In the genomic region with DNA sequence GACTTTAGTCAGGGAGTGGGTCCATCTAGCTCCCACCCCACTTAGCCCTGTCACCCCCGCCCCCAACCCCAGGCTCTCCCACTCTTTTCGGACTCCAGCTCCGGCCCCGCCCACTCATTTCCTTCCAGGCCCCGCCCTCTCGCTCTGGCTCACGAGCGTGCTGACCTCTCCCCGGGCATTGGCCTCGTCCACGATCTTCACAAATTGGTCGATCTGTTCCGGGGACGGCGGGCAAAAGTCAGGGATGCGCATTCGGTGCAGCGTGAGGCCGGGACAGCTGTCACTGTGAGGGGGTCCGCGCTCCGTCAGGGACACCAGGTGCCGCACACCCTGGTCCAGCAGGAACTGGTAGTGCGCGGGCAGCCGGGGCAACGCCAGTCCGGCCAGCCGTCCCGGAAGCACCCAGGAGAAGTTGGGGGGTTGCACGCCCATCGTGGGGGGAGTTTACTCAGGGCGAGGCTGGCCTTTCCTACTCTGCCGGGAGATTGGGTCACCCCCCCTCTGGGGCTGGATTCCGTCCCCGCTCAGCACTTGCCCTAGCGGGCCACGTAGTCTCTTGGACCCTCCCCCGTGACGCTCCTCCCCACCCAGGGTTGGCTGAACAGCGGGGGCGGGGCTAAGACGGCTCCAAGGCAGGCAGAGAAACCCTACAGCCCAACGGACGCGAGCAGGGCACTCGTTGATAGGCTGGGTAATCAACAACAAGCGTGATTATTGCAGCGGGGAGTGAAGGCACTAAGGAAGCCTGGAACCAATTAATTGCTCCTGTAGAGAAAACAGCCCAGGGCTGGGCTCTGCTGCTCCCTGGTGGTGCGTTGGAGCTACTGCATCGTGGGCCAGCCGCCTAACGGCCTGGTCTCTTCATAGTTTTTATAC, we compare ENCODE assay signal across 8 mouse cellular contexts. TPM values are rescaled to one million over a fixed set of nuclear protein-coding genes. Genes with fewer than 3 reads are reported as not detected.
DNase-seq lines count a peak whose midpoint lies in the region; ATAC-seq and TF ChIP-seq lines count a peak whose summit lies in the region.

A gene (minus strand): TSS at position 512 of the 876 bp plus-strand sequence.

- peaks cover 9% of the 10 kb centered on the region for H3K9me3 ChIP-seq in megakaryocyte, embryonic 14.5 days

- peak; percentile 62; the same call in 1 of the 2 replicates for TF ChIP-seq POLR2A in cortical plate, adult 2 months (IDR thresholded peaks at IDR 0.05; ENCODE audit: extremely low read depth, insufficient read depth, low read length)

- no peaks in the 10 kb centered on the region for H3K36me3 ChIP-seq in megakaryocyte, embryonic 14.5 days (replicated peaks; ENCODE audit: low read length)

- no peaks in the 10 kb centered on the region for H3K4me1 ChIP-seq in cortical plate, adult 2 months (ENCODE audit: control insufficient read depth, insufficient read depth, low read length)
- peaks cover 29% of the 10 kb centered on the region for H3K4me1 ChIP-seq in megakaryocyte, embryonic 14.5 days

- H3K27ac ChIP-seq in cortical plate, adult 2 months (ENCODE audit: insufficient read depth, low read length) = peak within 1 kb of the TSS; percentile 86

- peak; percentile 99 for ATAC-seq in activated CD4-positive, CD25-positive, alpha-beta regulatory T cell, adult 4 months

- peak; percentile 98 for DNase-seq in gastrocnemius, adult 8-10 months (ENCODE audit: low spot score in 2 of 2)
- peak; percentile 81 for DNase-seq in hindlimb bud, embryonic 11.5 days (ENCODE audit: extremely low spot score, low read depth, low spot score)
- peak; percentile 77 to 95 for DNase-seq in left cerebral cortex, adult 8-10 months (ENCODE audit: low spot score in 2 of 2)
- peak; percentile 95 to 96 for DNase-seq in right cerebral cortex, postnatal 10 days (ENCODE audit: low spot score in 2 of 2)
- DNase-seq in urinary bladder, postnatal 25 days (ENCODE audit: low spot score) = peak; percentile 95

- peak; percentile 81 for TF ChIP-seq CTCF in cortical plate, adult 2 months (IDR thresholded peaks at IDR 0.05; ENCODE audit: extremely low read depth, insufficient read depth, low read length)

- H3K27me3 ChIP-seq in megakaryocyte, embryonic 14.5 days (replicated peaks) = peaks cover 5% of the 10 kb centered on the region

- H3K4me3 ChIP-seq in cortical plate, adult 2 months (ENCODE audit: insufficient read depth, low read length) = peak within 1 kb of the TSS; percentile 76
- peak within 1 kb of the TSS; percentile 96 for H3K4me3 ChIP-seq in megakaryocyte, embryonic 14.5 days (replicated peaks)

RNA-seq across cellular contexts. Expression of the gene that starts here (rescaled TPM):
- polyA plus RNA-seq in activated CD4-positive, CD25-positive, alpha-beta regulatory T cell, adult 4 months (2017; shearing (Covaris generic)) = 1 to 10 TPM; 5.3 to 5.7 TPM
- polyA plus RNA-seq in cortical plate, adult 2 months (2012; rRNA removed) = 11.6 and 12.0 TPM in 2 replicates
- total RNA-seq in gastrocnemius, adult 8-10 months (2022) = 10 to 100 TPM; 28.1 to 33.7 (median 33.5) TPM
- total RNA-seq in left cerebral cortex, adult 8-10 months (2022) = 1 to 10 TPM; 4.3 to 6.3 (median 5.5) TPM
- polyA plus RNA-seq in megakaryocyte, embryonic 14.5 days (2012; ENCODE audit: insufficient read depth, low replicate concordance) = 10.0 and 22.8 TPM in 2 replicates

Comparison
In these comparisons a context has a peak if more than half of its experiments do, and no peak if none do; other contexts are left out.
1. Peak in every context shown above with its lines: DNase-seq, ATAC-seq, H3K4me3 ChIP-seq and H3K27ac ChIP-seq.